Mouse (Mus musculus) heart, embryonic 14.5 days (tissue): Measurements from ENCODE around the gene Scn8a. TPM values are rescaled to one million over a fixed set of nuclear protein-coding genes. Genes with fewer than 3 reads are reported as not detected.

Experiments used
- ATAC-seq: fragments of 200-750 bp; cut with Nextera tagmentation; 2 replicates; pipeline ENCODE4 v1.8.0; 2017; ENCODE audit warnings: low read depth, moderate TSS enrichment; ENCODE audit not compliant: insufficient number of reproducible peaks, insufficient read depth, low FRiP score
- H3K27ac ChIP-seq, 2 experiments: fragments of 200-500 bp in 1 of 2; fragments of 300-500 bp in 1 of 2; sonication (generic) in 1 of 2; replicated peaks in 1 of 2; 2 replicates each; pipeline ENCODE4 v1.5.1; 2012 to 2014; ENCODE audit warnings: low read depth in 2 of 2, low read length in 2 of 2, control low read depth in 1 of 2, mild to moderate bottlenecking in 1 of 2, mixed read lengths in 1 of 2; ENCODE audit not compliant: control insufficient read depth in 1 of 2, insufficient read depth in 1 of 2
- H3K27me3 ChIP-seq: fragments of 300-500 bp; sonication (generic); 2 replicates; pipeline ENCODE4 v1.6.1; 2014; ENCODE audit warnings: mild to moderate bottlenecking, low read length, control low read depth; ENCODE audit not compliant: control insufficient read depth, insufficient read depth
- H3K36me3 ChIP-seq: fragments of 300-500 bp; sonication (generic); 2 replicates; pipeline ENCODE4 v1.6.1; 2014; ENCODE audit warnings: mild to moderate bottlenecking, control low read depth, low read length, mixed read lengths; ENCODE audit not compliant: control insufficient read depth, insufficient read depth
- H3K4me1 ChIP-seq, 2 experiments: fragments of 200-500 bp in 1 of 2; fragments of 300-500 bp in 1 of 2; sonication (generic) in 1 of 2; 2 replicates each; pipeline ENCODE4 v1.6.1; 2012 to 2014; ENCODE audit warnings: low read length in 2 of 2, control low read depth in 1 of 2, mixed read lengths in 1 of 2; ENCODE audit not compliant: control insufficient read depth in 2 of 2, insufficient read depth in 2 of 2
- H3K4me2 ChIP-seq: fragments of 300-500 bp; sonication (generic); 2 replicates; pipeline ENCODE4 v1.6.1; 2014; ENCODE audit warnings: mild to moderate bottlenecking, low read length
- H3K4me3 ChIP-seq, 2 experiments: fragments of 200-500 bp in 1 of 2; fragments of 300-500 bp in 1 of 2; sonication (generic) in 1 of 2; 2 replicates each; pipeline ENCODE4 v1.5.1; 2012 to 2014; ENCODE audit warnings: low read length in 2 of 2, mild to moderate bottlenecking in 2 of 2, control low read depth in 1 of 2, low read depth in 1 of 2, moderate library complexity in 1 of 2; ENCODE audit not compliant: control insufficient read depth in 1 of 2, insufficient read depth in 1 of 2
- H3K9ac ChIP-seq: fragments of 300-500 bp; sonication (generic); 2 replicates; pipeline ENCODE4 v1.6.1; 2014; ENCODE audit warnings: mild to moderate bottlenecking, low read length
- H3K9me3 ChIP-seq: fragments of 300-500 bp; sonication (generic); 2 replicates; pipeline ENCODE4 v1.6.1; 2016; ENCODE audit warnings: low read length, control low read depth; ENCODE audit not compliant: control insufficient read depth
- WGBS: fragments of 180-500 bp; shearing (Covaris S2); extraction: QIAGEN DNeasy Blood & Tissue Kit; methylation state at CpG from one replicate; pipeline ENCODE4 v1.1.7; 2014; 5-methylcytosine and 5-hydroxymethylcytosine counted together
- polyA plus RNA-seq: library from polyadenylated mRNA; unstranded; fragments of >200 nt; fragmentation: Nextera tagmentation; extraction: Ambion mirVana; gene quantifications from 2 replicates; pipeline ENCODE4 v1.2.1, GENCODE M21; 2014

The Scn8a gene
- polyA plus RNA-seq, 1 experiment from 2014 or later = 0.31 TPM

GRCm38 (mm10) chr15:101060280-101060852, 190.7 kb downstream of the Scn8a start:
- Histone ChIP-seq H3K4me3 (no peak overlapping the region), H3K36me3 (no peaks in the 10 kb centered on the region), H3K9me3 (no peaks in the 10 kb centered on the region), H3K27ac (no peak overlapping the region), H3K4me2 (no peak overlapping the region), H3K9ac (no peak overlapping the region), H3K4me1 (peaks cover 6 to 7% of the 10 kb centered on the region in 2 experiments; a peak in 2 of 4 replicates), H3K27me3 (peaks cover 7% of the 10 kb centered on the region)
- WGBS = 75% methylated on average over 11 of the region's 11 CpGs
- ATAC-seq = no peak

DNA sequence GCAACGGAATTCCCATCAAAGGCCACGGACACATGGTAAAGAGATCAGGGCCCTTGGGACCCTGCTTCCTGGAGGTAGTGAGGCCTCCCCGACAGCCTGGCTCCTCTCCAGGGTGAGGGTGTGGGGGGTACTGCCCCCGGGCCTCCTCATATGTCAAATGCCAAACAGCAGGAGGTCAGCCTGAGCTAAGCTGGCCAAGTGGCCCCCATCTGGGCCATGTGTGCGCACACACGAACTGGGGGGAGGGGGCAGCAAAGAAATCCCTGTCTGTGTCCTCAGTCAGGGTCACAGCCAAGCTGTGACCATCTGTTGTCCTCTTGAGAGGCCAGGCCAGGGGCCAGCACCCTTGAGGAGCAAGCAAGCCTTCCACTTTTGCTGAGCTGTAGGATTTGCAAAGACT, 195.4 kb downstream of the Scn8a start:
- Histone ChIP-seq H3K9ac (no peak overlapping the region), H3K4me3 (no peak overlapping the region), H3K4me2 (no peak overlapping the region), H3K9me3 (no peaks in the 10 kb centered on the region), H3K27ac (no peak overlapping the region), H3K27me3 (peaks cover 3% of the 10 kb centered on the region; the same call in 1 of the 2 replicates), H3K4me1 (peaks cover 10 to 11% of the 10 kb centered on the region in 2 experiments; a peak in 3 of 4 replicates), H3K36me3 (no peaks in the 10 kb centered on the region)
- 30% methylated on average over 6 of the region's 6 CpGs for WGBS
- no peak for ATAC-seq

- Histone ChIP-seq H3K27ac (no peak overlapping the region), H3K9me3 (no peaks in the 10 kb centered on the region), H3K9ac (no peak overlapping the region), H3K4me2 (no peak overlapping the region), H3K4me1 (peaks cover 10 to 12% of the 10 kb centered on the region in 2 experiments; a peak in 3 of 4 replicates), H3K36me3 (no peaks in the 10 kb centered on the region), H3K4me3 (no peak overlapping the region), H3K27me3 (peaks cover 3% of the 10 kb centered on the region; the same call in 1 of the 2 replicates)
- ATAC-seq = no peak
- WGBS = 31% methylated on average over 4 of the region's 6 CpGs
Measured at GRCm38 (mm10) chr15:101066364-101066847, 196.7 kb downstream of the Scn8a start.

DNA sequence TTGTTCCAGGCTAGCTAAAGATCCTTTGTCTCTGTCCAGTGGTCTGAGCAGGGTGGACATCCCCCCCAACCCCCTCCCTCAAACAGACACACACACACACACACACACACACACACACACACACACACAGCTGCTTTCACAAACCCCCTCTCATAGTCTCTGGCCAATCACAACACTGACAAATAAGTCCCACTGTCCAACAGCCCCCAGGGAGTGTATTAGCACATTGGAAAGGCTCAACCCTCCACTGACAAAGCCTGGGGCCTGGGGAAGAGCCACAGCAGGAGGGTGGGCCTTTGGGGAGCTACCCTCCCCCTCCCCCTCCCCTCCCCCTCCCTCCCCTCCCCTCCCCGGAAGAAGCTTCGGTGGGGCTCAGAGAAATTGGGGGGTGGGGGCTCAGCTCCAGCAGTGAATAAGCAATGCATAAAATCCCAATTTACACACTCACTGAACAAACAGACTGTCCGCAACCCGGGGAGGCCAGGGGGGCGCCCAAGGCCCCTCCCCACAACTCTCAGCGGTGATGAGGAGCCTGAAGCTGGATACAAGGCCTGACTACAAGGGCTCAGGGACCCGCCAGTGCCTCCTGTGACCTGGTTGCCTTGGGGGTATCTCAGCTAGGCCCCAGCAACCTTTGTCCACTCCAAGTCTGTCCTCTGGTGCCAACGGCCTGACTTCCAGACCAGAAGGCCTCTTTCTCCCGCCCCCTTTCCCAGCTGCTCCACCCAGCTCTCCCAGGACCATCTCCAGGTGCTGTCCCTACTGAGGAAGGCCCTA, 197.4 kb downstream of the Scn8a start:
- Histone ChIP-seq H3K4me2 (no peak overlapping the region), H3K9me3 (no peaks in the 10 kb centered on the region), H3K9ac (no peak overlapping the region), H3K4me1 (peaks cover 10 to 12% of the 10 kb centered on the region in 2 experiments; a peak in 3 of 4 replicates), H3K27ac (no peak overlapping the region), H3K36me3 (no peaks in the 10 kb centered on the region), H3K27me3 (peaks cover 3% of the 10 kb centered on the region; the same call in 1 of the 2 replicates), H3K4me3 (no peak overlapping the region)
- 60% methylated on average over 7 of the region's 9 CpGs for WGBS
- no peak for ATAC-seq

- WGBS = 61% methylated on average over 3 of the region's 3 CpGs
- no peak for ATAC-seq
- Histone ChIP-seq H3K9me3 (no peaks in the 10 kb centered on the region), H3K9ac (no peak overlapping the region), H3K4me2 (no peak overlapping the region), H3K4me3 (no peak overlapping the region), H3K36me3 (no peaks in the 10 kb centered on the region), H3K27ac (peak overlapping the region in 1 of 2 experiments; percentile 26; a peak in 1 of 4 replicates), H3K27me3 (peaks cover 3% of the 10 kb centered on the region; the same call in 1 of the 2 replicates), H3K4me1 (peaks cover 10 to 12% of the 10 kb centered on the region in 2 experiments; a peak in 3 of 4 replicates)
Measured at GRCm38 (mm10) chr15:101068029-101068428, 198.4 kb downstream of the Scn8a start.

DNA sequence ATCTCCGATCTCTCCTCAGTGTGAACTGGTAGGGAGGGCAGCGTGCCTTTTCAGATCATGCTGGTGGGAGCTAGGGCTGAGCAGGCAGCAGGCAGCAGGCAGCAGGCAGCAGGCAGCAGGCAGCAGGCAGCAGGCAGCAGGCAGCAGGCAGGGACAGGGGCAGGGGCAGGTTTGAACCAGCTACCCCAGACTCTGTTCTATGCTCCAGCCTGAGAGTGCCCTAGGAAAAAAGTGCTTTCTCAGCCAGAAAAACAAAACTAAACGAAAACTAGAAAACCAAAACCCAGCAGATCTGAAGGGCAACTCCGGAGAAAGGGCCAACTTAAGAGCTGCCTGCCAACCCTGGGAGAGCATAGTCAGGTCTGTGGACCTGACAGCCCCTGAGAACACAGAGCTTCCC, 199.0 kb downstream of the Scn8a start:
- WGBS = 65% methylated on average over 4 of the region's 4 CpGs
- peaks cover 10 to 12% of the 10 kb centered on the region in 2 experiments; a peak in 3 of 4 replicates for H3K4me1 ChIP-seq

DNA sequence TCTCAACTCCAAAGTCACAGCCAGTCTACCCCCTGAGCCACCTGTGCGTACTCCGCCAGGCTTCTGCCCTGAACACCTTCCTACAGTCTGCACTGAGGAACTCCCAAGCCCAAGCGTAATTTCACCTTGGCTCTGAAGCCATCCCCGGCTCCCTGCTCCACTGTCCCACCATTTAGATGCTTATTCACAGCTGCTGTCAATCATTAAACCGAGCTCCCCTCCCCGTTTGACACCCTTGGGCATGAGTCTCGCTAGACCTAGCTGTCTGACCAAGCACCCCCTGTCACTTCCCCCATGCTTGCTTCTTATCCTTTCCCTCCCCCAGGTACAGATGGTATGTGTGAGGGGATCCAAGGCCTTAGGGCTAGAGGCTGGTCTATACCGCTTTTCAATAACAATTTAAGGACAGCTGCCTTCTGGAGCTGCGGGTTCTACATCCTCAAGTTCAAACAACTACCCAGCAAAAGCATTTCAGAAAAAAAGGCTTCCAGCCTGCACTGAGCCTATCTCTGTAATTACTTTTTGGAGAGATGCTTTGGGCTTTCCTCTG, 200.1 kb downstream of the Scn8a start:
- no peak for ATAC-seq
- peaks cover 9 to 12% of the 10 kb centered on the region in 2 experiments; a peak in 3 of 4 replicates for H3K4me1 ChIP-seq
- WGBS = 68% methylated on average over 9 of the region's 9 CpGs
- H3K4me2 ChIP-seq = no peak overlapping the region
- H3K27me3 ChIP-seq = peaks cover 3% of the 10 kb centered on the region; the same call in 1 of the 2 replicates
- no peak overlapping the region for H3K9ac ChIP-seq
- no peak overlapping the region for H3K27ac ChIP-seq
- no peak overlapping the region for H3K4me3 ChIP-seq
- H3K36me3 ChIP-seq = no peaks in the 10 kb centered on the region
- H3K9me3 ChIP-seq = no peaks in the 10 kb centered on the region

More for the DNA sequence above, 199.0 kb downstream of the Scn8a start:
- H3K4me2 ChIP-seq = no peak overlapping the region
- no peak for ATAC-seq
- no peak overlapping the region for H3K9ac ChIP-seq
- H3K36me3 ChIP-seq = no peaks in the 10 kb centered on the region
- H3K27me3 ChIP-seq = peaks cover 3% of the 10 kb centered on the region; the same call in 1 of the 2 replicates
- no peaks in the 10 kb centered on the region for H3K9me3 ChIP-seq
- 0 out of 4 replicates have a peak overlapping the region, but pooled peaks of 1 of the 2 experiments have one; percentile 26 for H3K27ac ChIP-seq
- H3K4me3 ChIP-seq = no peak overlapping the region
